Mouse (Mus musculus) embryonic facial prominence, embryonic 11.5 days (tissue): ENCODE results near the gene Rflnb. TPM values are rescaled to one million over a fixed set of nuclear protein-coding genes. Genes with fewer than 3 reads are reported as not detected.

Experiments
- ATAC-seq: fragments of 200-750 bp; cut with Nextera tagmentation; replicated peaks from 2 replicates; pipeline ENCODE4 v1.8.0; 2017; ENCODE audit warnings: low read depth; ENCODE audit not compliant: insufficient number of reproducible peaks, low FRiP score, low TSS enrichment
- DNase-seq: peaks from one replicate; pipeline ENCODE4 v3.0.0-alpha.2; 2015; ENCODE audit warnings: low spot score
- H3K27ac ChIP-seq: fragments of 300-500 bp; sonication (generic); replicated peaks from 2 replicates; pipeline ENCODE4 v1.5.1; 2014; ENCODE audit warnings: mild to moderate bottlenecking, low read depth, low read length, control low read depth
- H3K27me3 ChIP-seq: fragments of 300-500 bp; sonication (generic); 2 replicates; pipeline ENCODE4 v1.6.1; 2014; ENCODE audit warnings: mild to moderate bottlenecking, low read length, moderate library complexity, mixed read lengths; ENCODE audit not compliant: control insufficient read depth, insufficient read depth
- H3K36me3 ChIP-seq: fragments of 300-500 bp; sonication (generic); replicated peaks from 2 replicates; pipeline ENCODE4 v1.6.1; 2014; ENCODE audit warnings: low read depth, mild to moderate bottlenecking, low read length, moderate library complexity, mixed read lengths; ENCODE audit not compliant: control insufficient read depth, insufficient read depth
- H3K4me1 ChIP-seq: fragments of 300-500 bp; sonication (generic); 2 replicates; pipeline ENCODE4 v1.6.1; 2014; ENCODE audit warnings: low read length, mixed read lengths; ENCODE audit not compliant: control insufficient read depth, insufficient read depth
- H3K4me2 ChIP-seq: fragments of 300-500 bp; sonication (generic); 2 replicates; pipeline ENCODE4 v1.6.1; 2014; ENCODE audit warnings: low read depth, mild to moderate bottlenecking, control low read depth, low read length, moderate library complexity
- H3K4me3 ChIP-seq: fragments of 300-500 bp; sonication (generic); 2 replicates; pipeline ENCODE4 v1.5.1; 2014; ENCODE audit warnings: low read depth, low read length, control low read depth
- H3K9ac ChIP-seq: fragments of 300-500 bp; sonication (generic); replicated peaks from 2 replicates; pipeline ENCODE4 v1.6.1; 2014; ENCODE audit warnings: mild to moderate bottlenecking, control low read depth, low read length
- H3K9me3 ChIP-seq: fragments of 300-500 bp; sonication (generic); replicated peaks from 2 replicates; pipeline ENCODE4 v1.6.1; 2016; ENCODE audit warnings: mild to moderate bottlenecking, low read length, inconsistent platforms, mixed read lengths; ENCODE audit not compliant: control insufficient read depth
- whole genome bisulfite sequencing: fragments of 180-500 bp; shearing (Covaris S2); extraction: QIAGEN DNeasy Blood & Tissue Kit; methylation state at CpG from one replicate; pipeline ENCODE4 v1.1.7; 2014; 5-methylcytosine and 5-hydroxymethylcytosine counted together
- polyA plus RNA-seq: library from polyadenylated mRNA; unstranded; fragments of >200 nt; fragmentation: Nextera tagmentation; extraction: Ambion mirVana; gene quantifications from 2 replicates; pipeline ENCODE4 v1.2.1, GENCODE M21; 2014

Rflnb gene
- polyA plus RNA-seq, 1 experiment from 2014 or later = 34.7 TPM

GRCm38 (mm10) chr11:76033836-76034235 lies 6.3 kb upstream of the Rflnb start:
- Histone ChIP-seq H3K36me3 (no peaks in the 10 kb centered on the region), H3K4me3 (no peak overlapping the region), H3K4me1 (no peaks in the 10 kb centered on the region), H3K4me2 (no peak overlapping the region), H3K27me3 (no peaks in the 10 kb centered on the region), H3K27ac (no peak overlapping the region), H3K9ac (no peak overlapping the region), H3K9me3 (no peaks in the 10 kb centered on the region)
- WGBS = 75% methylated on average over 4 of the region's 4 CpGs
- no peak for DNase-seq
- no peak for ATAC-seq

GRCm38 (mm10) chr11:76033359-76033758 lies 5.8 kb upstream of the Rflnb start:
- ATAC-seq = no peak
- DNase-seq = no peak
- no peaks in the 10 kb centered on the region for H3K36me3 ChIP-seq
- no peak overlapping the region for H3K9ac ChIP-seq
- no peak overlapping the region for H3K4me3 ChIP-seq
- H3K9me3 ChIP-seq = no peaks in the 10 kb centered on the region
- no peak overlapping the region for H3K27ac ChIP-seq
- 77% methylated on average over 6 of the region's 6 CpGs for WGBS
- no peaks in the 10 kb centered on the region for H3K27me3 ChIP-seq
- no peak overlapping the region for H3K4me2 ChIP-seq
- H3K4me1 ChIP-seq = no peaks in the 10 kb centered on the region

GRCm38 (mm10) chr11:76028072-76028465 lies 487 bp upstream of the Rflnb start:
- H3K9ac ChIP-seq = peak overlapping the region; percentile 81
- DNase-seq (peak; percentile 74), ATAC-seq (peak; percentile 29)
- H3K4me1 ChIP-seq = peaks cover 3% of the 10 kb centered on the region
- peak overlapping the region; percentile 67 for H3K27ac ChIP-seq
- H3K27me3 ChIP-seq = no peaks in the 10 kb centered on the region
- no peaks in the 10 kb centered on the region for H3K9me3 ChIP-seq
- H3K4me2 ChIP-seq = peak overlapping the region; percentile 62
- H3K4me3 ChIP-seq = peak overlapping the region; percentile 75
- H3K36me3 ChIP-seq = no peaks in the 10 kb centered on the region; the same call in 1 of the 2 replicates
- 0% methylated on average over 11 of the region's 14 CpGs for WGBS

- DNase-seq (no peak), ATAC-seq (no peak)
- peak overlapping the region; percentile 75 for H3K4me3 ChIP-seq
- H3K9ac ChIP-seq = peak overlapping the region; percentile 81
- H3K36me3 ChIP-seq = no peaks in the 10 kb centered on the region; the same call in 1 of the 2 replicates
- peaks cover 3% of the 10 kb centered on the region for H3K4me1 ChIP-seq
- no peaks in the 10 kb centered on the region for H3K27me3 ChIP-seq
- H3K4me2 ChIP-seq = peak overlapping the region; percentile 62
- WGBS = 3% methylated on average over 14 of the region's 14 CpGs
- H3K27ac ChIP-seq = no peak overlapping the region
- no peaks in the 10 kb centered on the region for H3K9me3 ChIP-seq
Observed at GRCm38 (mm10) chr11:76026527-76027138, 949 bp downstream of the Rflnb start.

DNA sequence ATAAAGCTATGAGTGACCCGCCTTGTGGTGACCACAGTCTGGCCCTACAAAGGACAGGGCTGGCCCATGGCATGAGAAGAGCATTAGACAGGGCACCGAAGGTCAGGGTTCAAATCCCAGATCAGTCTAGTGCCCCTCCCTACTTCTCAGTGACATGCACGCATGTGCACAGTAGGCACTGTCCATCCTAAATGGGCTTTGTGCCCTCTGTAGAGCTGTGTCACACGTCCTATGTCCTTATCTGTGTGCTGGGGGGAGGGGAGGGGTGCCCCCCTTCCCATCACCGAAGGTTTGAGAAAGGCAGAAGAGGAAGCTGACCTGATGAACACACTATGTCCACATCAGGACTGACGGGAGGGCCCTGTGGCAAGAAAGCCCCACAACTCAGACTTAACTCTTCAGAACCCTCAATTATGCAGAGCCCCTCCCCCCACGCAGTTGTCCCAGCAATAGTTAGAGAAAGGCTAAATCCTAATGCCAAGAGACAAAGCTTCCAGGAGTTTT lies 2.5 kb downstream of the Rflnb start:
- H3K36me3 ChIP-seq = no peaks in the 10 kb centered on the region; the same call in 1 of the 2 replicates
- no peak overlapping the region for H3K4me3 ChIP-seq
- DNase-seq (no peak), ATAC-seq (no peak)
- no peak overlapping the region for H3K9ac ChIP-seq
- no peak overlapping the region; the same call in 1 of the 2 replicates for H3K4me2 ChIP-seq
- H3K27ac ChIP-seq = no peak overlapping the region
- H3K9me3 ChIP-seq = no peaks in the 10 kb centered on the region
- peaks cover 3% of the 10 kb centered on the region for H3K4me1 ChIP-seq
- 65% methylated on average over 7 of the region's 7 CpGs for WGBS
- H3K27me3 ChIP-seq = no peaks in the 10 kb centered on the region

GRCm38 (mm10) chr11:76020916-76021315 lies 6.7 kb downstream of the Rflnb start:
- no peaks in the 10 kb centered on the region; the same call in 1 of the 2 replicates for H3K36me3 ChIP-seq
- DNase-seq = no peak
- WGBS = 83% methylated on average over 9 of the region's 9 CpGs

GRCm38 (mm10) chr11:76019879-76020278 lies 7.7 kb downstream of the Rflnb start:
- DNase-seq (no peak), ATAC-seq (no peak)
- Histone ChIP-seq H3K36me3 (no peaks in the 10 kb centered on the region), H3K4me3 (no peak overlapping the region), H3K27ac (no peak overlapping the region), H3K4me2 (no peak overlapping the region), H3K27me3 (no peaks in the 10 kb centered on the region), H3K9ac (no peak overlapping the region), H3K4me1 (no peaks in the 10 kb centered on the region), H3K9me3 (no peaks in the 10 kb centered on the region)
- 80% methylated on average over 4 of the region's 4 CpGs for WGBS

More at GRCm38 (mm10) chr11:76020916-76021315, 6.7 kb downstream of the Rflnb start:
- Histone ChIP-seq H3K4me1 (no peaks in the 10 kb centered on the region; the same call in 1 of the 2 replicates), H3K4me3 (no peak overlapping the region), H3K27ac (no peak overlapping the region), H3K9me3 (no peaks in the 10 kb centered on the region), H3K4me2 (no peak overlapping the region), H3K9ac (no peak overlapping the region), H3K27me3 (no peaks in the 10 kb centered on the region)
- no peak for ATAC-seq

DNA sequence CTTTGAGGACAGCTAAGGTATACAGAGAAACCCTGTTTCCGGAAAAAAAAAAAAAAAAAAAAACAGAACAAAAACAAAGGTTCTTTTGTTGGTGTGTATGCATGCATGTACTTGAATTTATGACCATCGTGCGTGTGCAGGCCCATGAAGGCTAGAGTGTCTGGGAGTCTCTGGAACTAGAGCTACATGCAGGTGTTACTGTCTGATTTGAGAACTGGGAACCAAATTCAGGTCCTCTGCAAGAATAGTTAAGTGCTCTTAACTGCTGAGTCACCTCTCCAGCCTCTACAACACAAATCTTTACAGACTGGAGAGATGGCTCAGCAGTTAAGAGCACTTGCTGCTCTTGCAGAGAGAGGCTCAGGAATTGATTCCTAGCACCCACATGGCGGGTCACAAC lies 11.8 kb downstream of the Rflnb start:
- Histone ChIP-seq H3K27me3 (no peaks in the 10 kb centered on the region), H3K9ac (no peak overlapping the region), H3K9me3 (no peaks in the 10 kb centered on the region), H3K4me3 (no peak overlapping the region), H3K27ac (no peak overlapping the region), H3K36me3 (no peaks in the 10 kb centered on the region), H3K4me1 (no peaks in the 10 kb centered on the region), H3K4me2 (no peak overlapping the region)
- 80% methylated on average over 4 of the region's 4 CpGs for WGBS
- ATAC-seq = no peak
- DNase-seq = no peak
